Mouse (Mus musculus) limb, embryonic 12.5 days (tissue): ENCODE data around the gene Ccdc51. TPM values are rescaled to one million over a fixed set of nuclear protein-coding genes. Genes with fewer than 3 reads are reported as not detected.
"Not testable (repeated sequence)": the region's sequence is repeated elsewhere in the genome, so short reads cannot be mapped to it uniquely, and the experiment has no call there.

Experiments used
- ATAC-seq: fragments of 200-750 bp; cut with Nextera tagmentation; 2 replicates; pipeline ENCODE4 v1.8.0; 2017; ENCODE audit warnings: low read depth, moderate TSS enrichment; ENCODE audit not compliant: insufficient number of reproducible peaks, insufficient read depth, low FRiP score, low TSS enrichment
- H3K27ac ChIP-seq: fragments of 300-500 bp; sonication (generic); 2 replicates; pipeline ENCODE4 v1.5.1; 2016; ENCODE audit warnings: mild to moderate bottlenecking, moderate library complexity
- H3K27me3 ChIP-seq: fragments of 300-500 bp; sonication (generic); 2 replicates; pipeline ENCODE4 v1.6.1; 2016; ENCODE audit warnings: mild to moderate bottlenecking, moderate library complexity
- H3K36me3 ChIP-seq: fragments of 300-500 bp; sonication (generic); 2 replicates; pipeline ENCODE4 v1.6.1; 2016; ENCODE audit warnings: mild to moderate bottlenecking, moderate library complexity
- H3K4me1 ChIP-seq: fragments of 300-500 bp; sonication (generic); replicated peaks from 2 replicates; pipeline ENCODE4 v1.6.1; 2016
- H3K4me2 ChIP-seq: fragments of 300-500 bp; sonication (generic); 2 replicates; pipeline ENCODE4 v1.6.1; 2016; ENCODE audit warnings: mild to moderate bottlenecking, moderate library complexity
- H3K4me3 ChIP-seq: fragments of 300-500 bp; sonication (generic); replicated peaks from 2 replicates; pipeline ENCODE4 v1.5.1; 2016; ENCODE audit warnings: mild to moderate bottlenecking
- H3K9ac ChIP-seq: fragments of 300-500 bp; sonication (generic); replicated peaks from 2 replicates; pipeline ENCODE4 v1.6.1; 2016; ENCODE audit warnings: mild to moderate bottlenecking, moderate library complexity
- H3K9me3 ChIP-seq: fragments of 300-500 bp; sonication (generic); 2 replicates; pipeline ENCODE4 v1.6.1; 2016; ENCODE audit warnings: mild to moderate bottlenecking, moderate library complexity
- WGBS: fragments of 180-500 bp; shearing (Covaris S2); methylation state at CpG from one replicate; pipeline ENCODE4 v1.1.7; 2016; 5-methylcytosine and 5-hydroxymethylcytosine counted together
- polyA plus RNA-seq: library from polyadenylated mRNA; unstranded; fragments of >200 nt; fragmentation: Nextera tagmentation; extraction: Ambion mirVana; gene quantifications from 2 replicates; pipeline ENCODE4 v1.2.1, GENCODE M21; 2016

Ccdc51 gene
- polyA plus RNA-seq, 1 experiment from 2014 or later: 12.8 TPM

DNA sequence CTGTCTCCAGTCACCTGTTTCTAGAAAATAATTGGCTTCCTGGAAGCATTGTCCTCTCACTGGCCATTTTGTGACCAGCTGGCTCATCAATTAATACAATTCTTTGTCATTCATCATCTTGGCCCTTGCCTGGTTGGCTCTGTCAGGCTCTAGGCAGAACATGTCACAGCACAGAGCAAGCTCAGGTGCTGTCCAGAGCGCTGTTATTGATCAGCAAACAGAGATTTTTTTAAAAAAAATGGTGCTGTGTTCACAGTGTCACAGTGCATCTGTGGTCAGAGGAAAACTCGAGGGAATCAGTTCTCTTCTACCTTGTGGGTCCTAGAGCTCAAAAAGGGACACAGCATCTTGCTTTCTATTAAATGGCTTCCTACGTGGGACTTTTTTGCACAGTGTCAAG, 43.2 kb downstream of the Ccdc51 start:
- Histone ChIP-seq H3K4me3 (no peak overlapping the region), H3K9ac (no peak overlapping the region), H3K4me2 (no peak overlapping the region), H3K27me3 (no peaks in the 10 kb centered on the region), H3K36me3 (0 out of 2 replicates have a peak, but pooled peaks cover 2% of the 10 kb centered on the region), H3K4me1 (0 out of 2 replicates have a peak, but pooled peaks cover 5% of the 10 kb centered on the region), H3K27ac (no peak overlapping the region), H3K9me3 (no peaks in the 10 kb centered on the region)
- 73% methylated on average over 3 of the region's 3 CpGs for WGBS
- ATAC-seq: no peak

DNA sequence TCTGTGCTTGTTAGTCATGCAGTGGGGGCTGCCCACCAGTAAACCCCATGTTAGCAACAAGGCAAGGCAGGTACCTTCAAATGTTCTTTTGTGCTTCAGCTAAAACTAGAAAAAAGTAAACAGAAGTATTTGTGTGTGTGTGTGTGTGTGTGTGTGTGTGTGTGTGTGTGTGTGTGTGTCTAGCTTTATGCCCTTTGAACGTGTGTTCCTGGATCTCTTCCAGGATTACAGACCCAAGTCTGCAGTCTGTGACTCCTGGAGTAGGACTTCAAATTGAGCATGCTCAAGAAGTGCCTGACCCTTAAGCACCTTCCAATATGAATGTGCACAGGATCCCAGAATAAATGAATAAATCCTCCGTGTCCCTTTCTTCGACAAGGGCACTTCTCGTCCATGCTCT, 44.8 kb downstream of the Ccdc51 start:
- Histone ChIP-seq H3K4me1 (0 out of 2 replicates have a peak, but pooled peaks cover 5% of the 10 kb centered on the region), H3K4me2 (no peak overlapping the region), H3K36me3 (no peaks in the 10 kb centered on the region), H3K9ac (no peak overlapping the region), H3K9me3 (no peaks in the 10 kb centered on the region), H3K4me3 (no peak overlapping the region), H3K27me3 (no peaks in the 10 kb centered on the region), H3K27ac (no peak overlapping the region)
- no peak for ATAC-seq
- 83% methylated on average over 4 of the region's 4 CpGs for WGBS

DNA sequence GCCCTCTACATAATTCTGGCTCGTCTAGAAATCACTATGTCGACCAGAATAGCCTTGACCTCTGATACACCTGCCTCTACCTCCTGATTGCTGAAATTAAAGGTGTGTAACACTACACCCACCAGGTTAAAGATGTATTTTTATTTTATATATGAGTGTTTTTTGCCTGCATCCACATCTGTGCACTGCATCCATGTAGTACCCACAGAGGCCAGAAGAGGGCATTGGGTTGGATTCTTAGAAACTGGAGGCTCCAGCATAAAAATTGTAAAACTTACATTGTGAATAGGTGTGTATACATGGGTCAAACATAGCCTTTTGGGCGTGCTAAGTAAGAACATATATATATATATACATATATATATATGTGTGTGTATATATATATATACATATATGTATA, 45.9 kb downstream of the Ccdc51 start:
- no peak overlapping the region for H3K4me3 ChIP-seq
- no peak overlapping the region for H3K27ac ChIP-seq
- H3K9me3 ChIP-seq: no peaks in the 10 kb centered on the region
- H3K4me1 ChIP-seq: 0 out of 2 replicates have a peak, but pooled peaks cover 4% of the 10 kb centered on the region
- no peak overlapping the region for H3K9ac ChIP-seq
- no peaks in the 10 kb centered on the region for H3K27me3 ChIP-seq
- no peak for ATAC-seq
- no peak overlapping the region for H3K4me2 ChIP-seq
- H3K36me3 ChIP-seq: no peaks in the 10 kb centered on the region
- 67% methylated on average over 3 of the region's 3 CpGs for WGBS

DNA sequence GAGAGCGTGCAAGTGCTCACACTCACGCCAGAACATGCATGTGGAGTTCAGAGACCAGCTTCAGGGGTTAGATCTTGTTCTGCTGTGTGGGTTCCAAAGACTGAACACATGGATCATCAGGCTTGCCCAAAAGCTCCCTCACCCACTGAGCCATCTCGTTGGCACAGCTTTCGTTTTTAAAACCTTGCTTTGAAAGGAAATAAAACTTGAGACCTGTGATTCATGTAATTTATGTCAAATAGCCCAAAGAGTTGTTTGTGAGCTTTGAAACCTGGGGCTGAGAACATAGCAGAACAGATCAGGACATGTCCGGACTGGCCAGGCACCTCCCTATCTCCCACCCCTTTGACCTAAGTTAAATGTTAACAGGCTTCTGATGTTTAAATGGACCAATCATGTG, 47.8 kb downstream of the Ccdc51 start:
- Histone ChIP-seq H3K9ac (no peak overlapping the region), H3K4me1 (no peaks in the 10 kb centered on the region), H3K36me3 (no peaks in the 10 kb centered on the region), H3K27ac (no peak overlapping the region), H3K4me3 (no peak overlapping the region), H3K9me3 (no peaks in the 10 kb centered on the region), H3K4me2 (no peak overlapping the region), H3K27me3 (no peaks in the 10 kb centered on the region)
- ATAC-seq: no peak
- 86% methylated on average over 5 of the region's 5 CpGs for WGBS

DNA sequence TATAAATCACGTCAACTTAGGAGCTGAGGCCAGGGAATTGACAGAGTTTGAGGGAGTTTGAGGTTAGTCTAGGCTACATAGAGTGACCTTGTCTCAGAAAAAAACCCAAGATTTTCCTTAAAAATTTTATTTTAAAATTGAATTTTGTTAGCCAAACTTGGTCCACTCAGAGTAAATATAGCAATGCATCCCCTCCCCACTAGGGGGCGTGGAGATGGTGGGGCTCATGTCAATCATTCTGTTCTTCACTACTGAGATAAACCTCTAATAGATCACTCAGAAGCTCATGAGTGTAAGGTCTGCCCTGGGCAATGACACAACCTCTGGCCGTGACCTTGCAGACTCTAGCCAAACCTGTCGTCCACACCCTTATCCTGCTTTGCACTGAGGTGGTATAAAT, 58.1 kb downstream of the Ccdc51 start:
- H3K36me3 ChIP-seq, H3K27ac ChIP-seq, H3K4me2 ChIP-seq, ATAC-seq, H3K4me3 ChIP-seq, H3K9me3 ChIP-seq, H3K9ac ChIP-seq, H3K4me1 ChIP-seq, H3K27me3 ChIP-seq: not testable (repeated sequence)
- 64% methylated on average over 4 of the region's 4 CpGs for WGBS

Other genes with a start within 250 kb of the Ccdc51 start
- gene Slc26a6, start 229.2 kb upstream of the Ccdc51 start, polyA plus RNA-seq: 16.3 and 20.1 TPM in 2 replicates
- not detected in 2 replicates for gene Tmem89, start 167.9 kb upstream of the Ccdc51 start, polyA plus RNA-seq
- 439 and 444 TPM in 2 replicates for gene Uqcrc1, start 145.9 kb upstream of the Ccdc51 start, polyA plus RNA-seq
- gene Col7a1, start 128.9 kb upstream of the Ccdc51 start, polyA plus RNA-seq: 8.0 TPM in 2 replicates
- 0.37 TPM in 1 of 2 replicates, not detected in the other for gene Ucn2, start 96.5 kb upstream of the Ccdc51 start, polyA plus RNA-seq
- 13.4 and 16.3 TPM in 2 replicates for gene Pfkfb4, start 90.7 kb upstream of the Ccdc51 start, polyA plus RNA-seq
- 49.1 and 55.2 TPM in 2 replicates for gene Shisa5, start 43.9 kb upstream of the Ccdc51 start, polyA plus RNA-seq
- 7.1 and 7.5 TPM in 2 replicates for gene Trex1, start 22.8 kb upstream of the Ccdc51 start, polyA plus RNA-seq
- 31.6 and 33.4 TPM in 2 replicates for gene Atrip, start 8.4 kb upstream of the Ccdc51 start, polyA plus RNA-seq
- 840 and 867 TPM in 2 replicates for gene Tma7, start 94 bp downstream of the Ccdc51 start, polyA plus RNA-seq
- gene Plxnb1, start 12.9 kb downstream of the Ccdc51 start, polyA plus RNA-seq: 22.2 and 25.7 TPM in 2 replicates
- not detected in 2 replicates for gene Fbxw21, start 79.5 kb downstream of the Ccdc51 start, polyA plus RNA-seq
- not detected in 2 replicates for gene Fbxw13, start 113.5 kb downstream of the Ccdc51 start, polyA plus RNA-seq
- not detected in 2 replicates for gene Fbxw20, start 152.3 kb downstream of the Ccdc51 start, polyA plus RNA-seq
- not detected in 2 replicates for gene Fbxw14, start 205.2 kb downstream of the Ccdc51 start, polyA plus RNA-seq